Mouse (Mus musculus): ENCODE results near the gene Fkbp10.

DNA sequence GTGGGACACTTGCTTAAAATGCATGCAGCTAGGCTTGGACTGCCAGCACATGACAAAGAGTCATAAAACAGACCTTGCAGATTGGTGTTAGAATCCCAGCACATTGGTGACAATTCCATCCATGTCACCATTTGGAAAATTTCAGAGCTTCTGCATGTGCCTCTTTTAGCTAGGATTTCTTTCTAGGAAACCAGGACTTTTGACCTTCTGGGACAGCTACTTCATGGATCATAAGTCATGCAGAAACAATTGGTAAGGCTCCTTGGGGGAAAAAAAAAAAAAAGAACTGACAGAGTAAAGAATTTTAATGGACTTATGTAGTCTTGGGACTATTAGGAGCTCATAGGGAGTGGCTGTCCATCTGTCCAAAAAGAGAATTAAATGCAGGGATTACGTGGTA is 22.4 kb downstream of the Fkbp10 start:
- TF ChIP-seq POLR2A (IDR thresholded peaks at IDR 0.05; ENCODE audit: low read depth, low read length) (no peak), CTCF (IDR thresholded peaks at IDR 0.05; ENCODE audit: extremely low read depth, insufficient read depth, insufficient read length, insufficient replicate concordance) (no peak)

Data from spleen, adult 2 months (tissue).